Mouse (Mus musculus) E14TG2a.4 (cell line): ENCODE measurements at regions not wholly inside any gene's neighbourhood (a gene's known extent, or its start where the extent isn't known, plus 50 kb on each side); places are given as distances from the start of the nearest gene placed in this dataset.

Experiments used
- H3K27me3 ChIP-seq: 2 replicates; pipeline ENCODE4 v1.6.1; 2014; ENCODE audit warnings: low read length, control low read depth; ENCODE audit not compliant: insufficient read depth
- H3K36me3 ChIP-seq: 2 replicates; pipeline ENCODE4 v1.6.1; 2014; ENCODE audit warnings: low read length, control low read depth; ENCODE audit not compliant: insufficient read depth
- H3K4me1 ChIP-seq: replicated peaks from 2 replicates; pipeline ENCODE4 v1.6.1; 2014; ENCODE audit warnings: low read depth, low read length, control low read depth
- H3K4me3 ChIP-seq: replicated peaks from 2 replicates; pipeline ENCODE4 v1.5.1; 2014; ENCODE audit warnings: mild to moderate bottlenecking, low read length
- H3K9me3 ChIP-seq: 2 replicates; pipeline ENCODE4 v1.6.1; 2014; ENCODE audit warnings: low read length, control low read depth
- CTCF ChIP-seq: conservative IDR thresholded peaks from 2 replicates; pipeline ENCODE4 v1.5.1; 2014; ENCODE audit warnings: low read length
- NANOG ChIP-seq: IDR thresholded peaks from 2 replicates; pipeline ENCODE4 v1.6.1; 2014; ENCODE audit warnings: borderline replicate concordance, low read length, mixed read lengths
- POU5F1 ChIP-seq: IDR thresholded peaks from 2 replicates; pipeline ENCODE4 v1.6.1; 2014; ENCODE audit warnings: low read length, borderline replicate concordance

DNA sequence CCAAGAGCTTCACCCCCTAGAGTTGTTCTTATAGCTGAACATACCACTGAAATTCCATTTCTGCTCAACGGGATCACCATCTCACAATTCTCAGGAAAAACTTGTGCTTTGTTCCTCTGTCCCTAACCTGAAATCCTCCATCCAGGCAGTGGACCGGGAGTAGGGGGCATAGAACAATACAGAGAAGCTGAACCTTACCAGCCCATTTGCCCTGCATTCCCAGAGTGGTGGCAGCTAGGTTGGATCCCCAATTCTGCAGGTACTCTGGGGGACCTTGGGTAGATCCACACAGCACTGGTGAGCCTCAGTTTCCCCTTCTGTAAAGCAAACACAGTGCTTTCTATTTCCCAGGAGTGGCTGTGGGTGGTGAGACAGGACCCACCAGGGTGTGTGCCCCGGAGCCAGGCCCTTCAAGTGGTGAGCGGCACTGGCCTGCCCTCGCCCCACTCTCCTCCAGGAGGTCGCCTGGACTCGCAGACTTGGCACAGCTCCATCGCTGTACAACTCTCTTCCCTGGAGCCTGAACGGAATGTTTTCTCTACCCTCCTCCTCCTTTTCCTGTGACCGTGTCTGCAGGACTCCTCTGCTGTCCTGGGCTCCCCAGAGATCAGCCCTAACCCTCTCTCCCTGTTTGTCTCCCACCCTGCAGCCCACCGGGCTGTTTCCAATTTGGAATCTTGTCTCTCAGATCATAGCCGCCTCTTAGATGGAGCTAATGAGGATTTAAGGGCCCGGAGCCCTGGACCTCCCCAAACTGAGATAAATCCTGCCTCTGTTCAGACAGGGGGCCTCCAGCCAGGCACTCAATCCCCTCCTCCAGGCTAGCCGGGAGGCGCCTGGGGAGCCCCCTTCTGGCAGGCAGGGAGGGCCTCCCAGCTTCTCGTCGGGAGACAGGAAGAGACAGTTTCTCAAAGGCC, 52.3 kb upstream of the Cux1 start:
- peaks cover 18% of the 10 kb centered on the region for H3K4me1 ChIP-seq
- H3K27me3 ChIP-seq, result peaks cover 71% of the 10 kb centered on the region
- no peak for TF ChIP-seq NANOG
- no peak for TF ChIP-seq POU5F1
- TF ChIP-seq CTCF, result no peak; the same call in 1 of the 2 replicates
- peaks cover 5% of the 10 kb centered on the region; the same call in 1 of the 2 replicates for H3K9me3 ChIP-seq
- H3K36me3 ChIP-seq, result no peaks in the 10 kb centered on the region
- H3K4me3 ChIP-seq, result peak overlapping the region; percentile 39; the same call in 1 of the 2 replicates

DNA sequence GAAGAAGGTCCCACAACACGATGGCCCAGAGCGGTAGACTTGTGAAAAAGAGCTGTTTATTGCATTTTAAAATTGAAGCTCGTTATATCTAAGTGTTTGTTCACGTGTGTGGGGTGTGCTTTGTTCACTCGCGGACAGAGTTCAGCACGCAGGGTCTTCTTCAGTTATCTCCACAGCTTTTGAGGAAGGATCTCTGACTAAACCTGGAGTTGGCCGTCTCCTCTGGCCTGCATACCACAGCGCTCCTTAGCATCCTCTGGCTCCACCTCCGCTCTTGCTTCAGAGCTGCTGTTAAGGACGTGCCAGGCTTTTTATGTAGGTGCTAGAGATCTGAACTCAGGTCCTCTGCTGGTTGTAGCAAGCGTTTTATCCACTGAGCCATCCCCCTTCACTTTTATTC, 52.9 kb upstream of the Cux1 start:
- 0 out of 2 replicates have a peak overlapping the region, but pooled peaks have one; percentile 39 for H3K4me3 ChIP-seq
- peaks cover 18% of the 10 kb centered on the region for H3K4me1 ChIP-seq
- TF ChIP-seq POU5F1, result no peak
- TF ChIP-seq NANOG, result no peak
- TF ChIP-seq CTCF, result no peak
- no peaks in the 10 kb centered on the region for H3K36me3 ChIP-seq
- peaks cover 5% of the 10 kb centered on the region; the same call in 1 of the 2 replicates for H3K9me3 ChIP-seq
- H3K27me3 ChIP-seq, result peaks cover 78% of the 10 kb centered on the region

DNA sequence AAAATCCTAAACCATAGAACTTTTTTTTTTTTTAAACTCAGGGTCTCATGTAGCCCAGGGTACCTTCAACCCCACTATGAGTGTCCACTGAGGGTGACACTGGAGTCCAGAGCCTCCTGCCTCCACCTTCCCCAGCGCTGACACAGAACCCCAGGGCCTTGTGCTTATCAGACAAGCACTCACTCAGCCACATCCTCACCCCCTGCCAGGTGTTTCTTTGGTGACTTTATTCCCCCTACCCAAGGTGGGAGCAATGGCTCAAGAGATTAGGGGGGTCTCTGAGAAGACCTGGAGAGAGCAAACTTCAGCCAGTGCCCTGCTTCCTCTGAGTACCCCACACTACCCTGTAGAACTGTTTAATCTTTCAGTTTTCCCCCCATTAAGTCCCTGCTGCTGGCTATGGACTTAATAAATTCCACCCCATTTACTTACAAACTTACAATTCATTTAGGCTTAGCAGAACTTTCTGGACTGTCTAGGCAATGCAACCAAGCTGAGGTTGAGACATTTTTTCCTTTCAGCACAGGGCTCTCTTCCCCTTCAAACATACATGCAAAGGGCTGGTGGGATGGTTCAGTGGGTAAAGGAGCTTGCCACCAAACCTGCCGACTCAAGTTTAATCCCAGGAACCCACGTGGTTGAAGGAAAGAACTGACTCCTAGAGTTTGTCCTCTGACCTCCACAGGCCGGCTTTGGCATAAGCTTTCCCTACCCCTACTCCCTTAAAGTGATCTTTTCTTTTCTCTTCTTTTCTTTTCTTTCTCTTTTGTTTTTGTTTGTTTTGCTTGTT, 54.2 kb upstream of the Cux1 start:
- H3K27me3 ChIP-seq, result peaks cover 81% of the 10 kb centered on the region
- H3K36me3 ChIP-seq, result no peaks in the 10 kb centered on the region
- peaks cover 21% of the 10 kb centered on the region for H3K4me1 ChIP-seq
- TF ChIP-seq POU5F1 (no peak), CTCF (no peak), NANOG (no peak)
- H3K4me3 ChIP-seq, result no peak overlapping the region
- peaks cover 5% of the 10 kb centered on the region; the same call in 1 of the 2 replicates for H3K9me3 ChIP-seq

DNA sequence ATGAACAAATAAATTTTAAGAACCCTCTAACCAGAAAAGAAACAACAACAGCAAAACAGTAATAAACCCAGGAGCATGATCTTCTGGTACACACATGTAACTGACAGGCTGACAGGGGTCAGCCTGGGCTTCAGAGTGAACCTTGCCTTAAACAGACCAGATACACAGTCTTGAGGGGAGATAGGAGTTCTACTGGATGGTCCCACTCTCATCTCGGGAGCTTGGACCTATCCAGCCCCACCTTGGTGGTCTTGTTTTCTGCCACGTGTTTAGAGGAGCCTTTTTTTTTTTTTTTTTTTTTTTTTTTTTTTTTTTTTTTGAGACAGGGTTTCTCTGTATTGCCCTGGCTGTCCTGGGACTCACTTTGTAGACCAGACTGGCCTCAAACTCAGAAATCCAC, 54.9 kb upstream of the Cux1 start:
- Histone ChIP-seq H3K4me3 (no peak overlapping the region), H3K9me3 (peaks cover 5% of the 10 kb centered on the region; the same call in 1 of the 2 replicates), H3K27me3 (peaks cover 75% of the 10 kb centered on the region), H3K36me3 (no peaks in the 10 kb centered on the region), H3K4me1 (peaks cover 25% of the 10 kb centered on the region)
- TF ChIP-seq POU5F1, result no peak
- TF ChIP-seq CTCF, result no peak
- TF ChIP-seq NANOG, result no peak

DNA sequence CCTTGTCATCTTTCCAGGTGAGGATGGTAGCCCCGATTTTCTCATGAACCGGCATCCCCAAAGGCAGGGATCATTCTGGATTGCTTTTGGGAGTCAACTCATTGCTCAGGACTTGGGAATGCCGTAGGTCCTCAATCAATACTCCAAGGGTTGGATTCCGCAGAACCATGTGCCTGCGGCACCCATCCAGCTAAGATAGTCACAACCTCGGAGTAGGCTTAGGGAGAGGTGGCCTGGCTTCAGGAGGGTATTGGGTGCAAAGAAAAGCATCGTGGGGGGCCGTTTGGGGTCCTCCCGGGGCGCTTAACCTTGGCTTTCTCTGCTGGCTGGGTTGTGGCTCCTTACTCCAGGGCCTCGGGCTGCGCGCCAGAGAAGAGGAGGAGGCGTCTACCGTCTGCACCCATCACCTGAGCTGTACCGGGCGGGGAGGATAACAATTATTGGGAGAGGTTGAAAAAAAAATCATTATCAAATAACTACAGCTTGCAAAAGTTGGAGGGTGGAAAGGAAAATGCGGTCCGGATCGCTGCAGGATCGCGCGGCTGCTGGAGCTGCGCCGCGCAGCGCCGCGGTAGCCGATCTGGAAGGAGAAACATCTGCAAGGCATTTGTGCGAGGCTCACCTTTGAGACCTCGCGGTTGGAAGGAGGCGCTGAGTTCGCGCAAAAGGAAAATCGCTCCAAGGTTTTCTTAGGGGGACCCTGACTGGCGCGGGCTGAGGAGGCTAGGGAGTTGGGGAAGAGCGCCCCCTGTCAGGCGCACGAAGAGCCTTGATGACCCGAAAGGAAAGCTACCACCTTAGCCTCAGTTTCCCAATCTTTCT, 55.6 kb upstream of the Cux1 start:
- H3K27me3 ChIP-seq, result peaks cover 67% of the 10 kb centered on the region
- TF ChIP-seq NANOG (no peak), POU5F1 (no peak), CTCF (peak; percentile 58)
- H3K4me3 ChIP-seq, result peak overlapping the region; percentile 69
- peaks cover 33% of the 10 kb centered on the region for H3K4me1 ChIP-seq
- H3K9me3 ChIP-seq, result peaks cover 5% of the 10 kb centered on the region; the same call in 1 of the 2 replicates
- H3K36me3 ChIP-seq, result no peaks in the 10 kb centered on the region

DNA sequence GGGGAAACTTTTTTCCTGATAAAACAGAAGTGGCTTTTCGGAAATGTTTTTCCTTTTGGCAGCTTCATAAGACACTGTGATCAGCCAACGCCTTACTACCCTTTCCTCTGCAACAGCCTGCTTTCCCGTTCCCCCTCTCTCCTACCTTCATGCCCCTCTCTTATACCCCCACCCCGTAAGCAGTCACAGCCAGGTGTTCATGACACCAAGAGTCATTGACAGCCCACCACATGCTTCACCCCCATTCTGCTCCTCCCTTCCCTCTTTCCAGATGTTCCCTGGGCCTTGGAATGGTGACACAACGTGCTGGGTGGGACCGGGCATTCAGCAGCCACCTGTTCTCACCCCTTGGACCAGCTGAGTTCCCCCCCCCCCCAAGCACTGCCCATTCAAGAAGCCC, 56.5 kb upstream of the Cux1 start:
- Histone ChIP-seq H3K4me3 (no peak overlapping the region), H3K4me1 (peaks cover 35% of the 10 kb centered on the region), H3K36me3 (no peaks in the 10 kb centered on the region), H3K27me3 (peaks cover 65% of the 10 kb centered on the region), H3K9me3 (peaks cover 5% of the 10 kb centered on the region; the same call in 1 of the 2 replicates)
- TF ChIP-seq NANOG (no peak), POU5F1 (no peak), CTCF (no peak)

DNA sequence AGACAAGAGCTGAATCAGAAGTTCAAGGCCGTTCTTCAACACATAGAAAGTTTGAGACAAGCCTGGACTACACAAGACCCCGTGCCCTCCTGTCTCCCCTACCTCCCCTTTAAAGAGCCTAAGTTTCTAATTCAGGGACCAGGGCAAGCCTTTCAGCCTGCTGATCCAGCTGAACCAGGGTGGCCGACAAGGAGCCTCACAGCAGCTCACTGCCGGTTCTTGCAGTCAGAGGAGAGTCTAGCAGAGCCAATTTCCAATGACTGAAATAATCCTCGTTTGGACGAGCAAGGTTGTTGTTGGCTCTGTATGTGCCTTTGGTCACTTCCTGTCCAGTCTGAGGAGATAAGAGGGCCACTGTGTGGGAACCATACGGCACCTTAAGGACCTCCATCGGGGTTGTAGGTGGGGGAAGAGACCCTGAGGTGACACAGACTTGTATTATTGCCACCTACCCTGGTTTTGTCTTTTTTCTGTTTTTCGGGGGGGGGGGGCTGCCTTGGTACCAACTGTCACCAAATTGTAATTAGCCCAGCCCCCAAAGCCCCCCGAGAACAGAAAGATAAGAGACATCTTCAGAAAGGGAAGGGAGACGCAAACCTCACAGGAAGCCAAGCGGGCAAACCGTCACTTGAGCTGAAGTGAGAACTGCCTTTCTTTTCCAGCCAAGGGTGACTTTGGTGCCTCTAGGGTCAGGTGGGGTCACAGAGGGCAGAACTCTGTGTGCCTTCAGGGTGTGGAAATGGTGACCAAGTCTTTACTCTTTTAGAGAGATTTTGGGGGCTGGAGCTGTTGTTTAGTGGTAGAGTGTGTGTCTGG, 58.1 kb upstream of the Cux1 start:
- peaks cover 4% of the 10 kb centered on the region; the same call in 1 of the 2 replicates for H3K9me3 ChIP-seq
- no peak overlapping the region for H3K4me3 ChIP-seq
- no peak for TF ChIP-seq CTCF
- peaks cover 24% of the 10 kb centered on the region for H3K4me1 ChIP-seq
- no peaks in the 10 kb centered on the region for H3K36me3 ChIP-seq
- peaks cover 51% of the 10 kb centered on the region for H3K27me3 ChIP-seq
